Mouse (Mus musculus) left cerebral cortex, postnatal 10 days (tissue): ENCODE measurements around the gene Gm49387. TPM values are rescaled to one million over a fixed set of nuclear protein-coding genes. Genes with fewer than 3 reads are reported as not detected.

Experiments used
- total RNA-seq, 2 experiments: library from RNA; stranded (reverse); gene quantifications; 2 replicates each; pipeline ENCODE4 v1.2.3; 2021

Gene Gm49387
- total RNA-seq, 2 experiments from 2014 or later = 0.79 TPM; not detected in 1

Other genes with a start within 250 kb of the Gm49387 start
- 10 to 100 TPM; 76.4 to 80.0 TPM for gene Sh3bp5, start 204.8 kb downstream of the Gm49387 start, total RNA-seq
- 10 to 100 TPM; 13.1 to 14.2 TPM for gene Eaf1, start 146.5 kb downstream of the Gm49387 start, total RNA-seq
- gene Mettl6, start 145.8 kb downstream of the Gm49387 start, total RNA-seq = 10 to 100 TPM; 26.5 to 27.3 TPM
- 1 to 10 TPM; 2.0 to 3.3 TPM for gene Colq, start 49.5 kb downstream of the Gm49387 start, total RNA-seq
- gene Btd, start 150 bp upstream of the Gm49387 start, total RNA-seq = 1 to 10 TPM; 7.4 to 9.9 TPM
- 1 to 10 TPM; 6.4 to 7.8 TPM for gene Hacl1, start 408 bp upstream of the Gm49387 start, total RNA-seq
- 10 to 100 TPM; 50.7 to 54.6 TPM for gene Ankrd28, start 189.8 kb upstream of the Gm49387 start, total RNA-seq